Mouse (Mus musculus) G1E (cell line): ENCODE results near the gene Nyap1.

Source experiments
- CTCF ChIP-seq: IDR thresholded peaks from 2 replicates; pipeline ENCODE4 v1.5.1; 2012; ENCODE audit warnings: low read depth, low read length, inconsistent platforms, mixed read lengths
- GATA1 ChIP-seq: IDR thresholded peaks from 2 replicates; pipeline ENCODE4 v1.6.1; 2012; ENCODE audit warnings: borderline replicate concordance, low read length, inconsistent platforms, mixed read lengths
- GATA2 ChIP-seq: IDR thresholded peaks from 2 replicates; pipeline ENCODE4 v1.6.1; 2012; ENCODE audit warnings: low read depth, low read length, inconsistent platforms, borderline replicate concordance
- POLR2AphosphoS5 ChIP-seq: IDR thresholded peaks from 2 replicates; pipeline ENCODE4 v1.6.1; 2012; ENCODE audit warnings: low read depth, low read length, inconsistent platforms; ENCODE audit not compliant: insufficient replicate concordance
- TAL1 ChIP-seq: conservative IDR thresholded peaks from 2 replicates; pipeline ENCODE4 v1.6.1; 2012; ENCODE audit warnings: low read depth, low read length, inconsistent platforms, mixed read lengths

GRCm38 (mm10) chr5:137788171-137788570 lies 46.8 kb upstream of the Nyap1 start:
- TF ChIP-seq POLR2AphosphoS5: no peak
- TF ChIP-seq CTCF: no peak
- no peak for TF ChIP-seq GATA2
- TF ChIP-seq GATA1: no peak
- TF ChIP-seq TAL1: no peak
